Mouse (Mus musculus) erythroblast, embryonic 14.5 days (primary cell): ENCODE data around the gene Atp6v0a2. TPM values are rescaled to one million over a fixed set of nuclear protein-coding genes. Genes with fewer than 3 reads are reported as not detected.
A peak's percentile ranks its signal among the peaks of the same experiment; 100 is the strongest.

Experiments
- H3K27me3 ChIP-seq: 2 replicates; pipeline ENCODE4 v1.6.1; 2012; ENCODE audit warnings: inconsistent platforms; ENCODE audit not compliant: control insufficient read depth
- H3K36me3 ChIP-seq: 2 replicates; pipeline ENCODE4 v1.6.1; 2012; ENCODE audit warnings: mild to moderate bottlenecking, inconsistent platforms; ENCODE audit not compliant: control insufficient read depth
- H3K4me1 ChIP-seq: 2 replicates; pipeline ENCODE4 v1.6.1; 2012; ENCODE audit warnings: inconsistent platforms; ENCODE audit not compliant: control insufficient read depth
- H3K4me3 ChIP-seq: replicated peaks from 2 replicates; pipeline ENCODE3; 2012; ENCODE audit warnings: moderate library complexity, mild to moderate bottlenecking, inconsistent platforms
- H3K9me3 ChIP-seq: 2 replicates; pipeline ENCODE4 v1.6.1; 2012; ENCODE audit warnings: low read length, inconsistent platforms, mixed read lengths; ENCODE audit not compliant: control insufficient read depth
- GATA1 ChIP-seq: IDR thresholded peaks from 2 replicates; pipeline ENCODE4 v1.6.1; 2012; ENCODE audit warnings: low read length, inconsistent platforms, mixed read lengths
- TAL1 ChIP-seq: IDR thresholded peaks from 3 replicates; pipeline ENCODE4 v1.6.1; 2012; ENCODE audit warnings: low read length, inconsistent platforms, mixed read lengths
- polyA plus RNA-seq: library from polyadenylated mRNA; stranded (reverse); fragments of >175 nt; gene quantifications from 2 replicates; pipeline ENCODE4 v1.2.3, GENCODE M21; 2012

Atp6v0a2 gene
- polyA plus RNA-seq, 1 experiment = 0.63 TPM

GRCm38 (mm10) chr5:124605041-124605622 lies 23.2 kb upstream of the Atp6v0a2 start:
- no peaks in the 10 kb centered on the region for H3K36me3 ChIP-seq
- TF ChIP-seq TAL1 = no peak
- no peak for TF ChIP-seq GATA1
- no peaks in the 10 kb centered on the region for H3K27me3 ChIP-seq
- H3K4me1 ChIP-seq = no peaks in the 10 kb centered on the region
- H3K4me3 ChIP-seq = no peak overlapping the region
- no peaks in the 10 kb centered on the region for H3K9me3 ChIP-seq

- TF ChIP-seq GATA1 = no peak
- TF ChIP-seq TAL1 = no peak
- Histone ChIP-seq H3K4me1 (no peaks in the 10 kb centered on the region), H3K27me3 (no peaks in the 10 kb centered on the region), H3K4me3 (no peak overlapping the region), H3K9me3 (no peaks in the 10 kb centered on the region), H3K36me3 (no peaks in the 10 kb centered on the region)
Observed at GRCm38 (mm10) chr5:124610965-124611364, 17.4 kb upstream of the Atp6v0a2 start.

- H3K9me3 ChIP-seq = no peaks in the 10 kb centered on the region
- H3K4me1 ChIP-seq = no peaks in the 10 kb centered on the region
- H3K27me3 ChIP-seq = no peaks in the 10 kb centered on the region
- no peak for TF ChIP-seq TAL1
- no peak for TF ChIP-seq GATA1
- no peak overlapping the region for H3K4me3 ChIP-seq
- H3K36me3 ChIP-seq = no peaks in the 10 kb centered on the region
Observed at GRCm38 (mm10) chr5:124614709-124615108, 13.7 kb upstream of the Atp6v0a2 start.

GRCm38 (mm10) chr5:124618711-124619110 lies 9.7 kb upstream of the Atp6v0a2 start:
- no peaks in the 10 kb centered on the region for H3K36me3 ChIP-seq
- no peak for TF ChIP-seq GATA1
- no peak for TF ChIP-seq TAL1
- H3K4me1 ChIP-seq = no peaks in the 10 kb centered on the region
- H3K4me3 ChIP-seq = no peak overlapping the region
- no peaks in the 10 kb centered on the region for H3K9me3 ChIP-seq
- H3K27me3 ChIP-seq = no peaks in the 10 kb centered on the region

GRCm38 (mm10) chr5:124621362-124621761 lies 7.0 kb upstream of the Atp6v0a2 start:
- Histone ChIP-seq H3K27me3 (no peaks in the 10 kb centered on the region), H3K4me3 (no peak overlapping the region), H3K4me1 (no peaks in the 10 kb centered on the region), H3K9me3 (no peaks in the 10 kb centered on the region), H3K36me3 (no peaks in the 10 kb centered on the region)
- TF ChIP-seq TAL1 = no peak

- H3K4me3 ChIP-seq = no peak overlapping the region
- TF ChIP-seq GATA1 (no peak), TAL1 (no peak)
- H3K27me3 ChIP-seq = no peaks in the 10 kb centered on the region
- H3K36me3 ChIP-seq = no peaks in the 10 kb centered on the region
- peaks cover 2% of the 10 kb centered on the region for H3K4me1 ChIP-seq
- H3K9me3 ChIP-seq = no peaks in the 10 kb centered on the region
Observed at GRCm38 (mm10) chr5:124622890-124623289, 5.5 kb upstream of the Atp6v0a2 start.

GRCm38 (mm10) chr5:124624291-124624690 lies 4.1 kb upstream of the Atp6v0a2 start:
- H3K4me3 ChIP-seq = no peak overlapping the region
- no peaks in the 10 kb centered on the region for H3K9me3 ChIP-seq
- no peaks in the 10 kb centered on the region for H3K36me3 ChIP-seq
- peaks cover 10% of the 10 kb centered on the region for H3K4me1 ChIP-seq
- TF ChIP-seq GATA1 (no peak), TAL1 (no peak)
- no peaks in the 10 kb centered on the region for H3K27me3 ChIP-seq

- Histone ChIP-seq H3K27me3 (no peaks in the 10 kb centered on the region), H3K4me1 (peaks cover 23% of the 10 kb centered on the region), H3K36me3 (peaks cover 7% of the 10 kb centered on the region), H3K4me3 (peak overlapping the region; percentile 97), H3K9me3 (no peaks in the 10 kb centered on the region)
- TF ChIP-seq GATA1 (no peak), TAL1 (no peak)
Observed at GRCm38 (mm10) chr5:124629641-124630040, 1.3 kb downstream of the Atp6v0a2 start.

- Histone ChIP-seq H3K27me3 (no peaks in the 10 kb centered on the region), H3K9me3 (no peaks in the 10 kb centered on the region), H3K36me3 (peaks cover 25% of the 10 kb centered on the region), H3K4me1 (peaks cover 23% of the 10 kb centered on the region), H3K4me3 (no peak overlapping the region)
- TF ChIP-seq GATA1 (no peak), TAL1 (no peak)
Observed at GRCm38 (mm10) chr5:124631685-124632084, 3.3 kb downstream of the Atp6v0a2 start.

- peaks cover 33% of the 10 kb centered on the region for H3K36me3 ChIP-seq
- no peaks in the 10 kb centered on the region for H3K9me3 ChIP-seq
- no peak for TF ChIP-seq TAL1
- no peak for TF ChIP-seq GATA1
- peaks cover 23% of the 10 kb centered on the region for H3K4me1 ChIP-seq
- no peaks in the 10 kb centered on the region for H3K27me3 ChIP-seq
- H3K4me3 ChIP-seq = no peak overlapping the region
Observed at GRCm38 (mm10) chr5:124632461-124632860, 4.1 kb downstream of the Atp6v0a2 start.
